Mouse (Mus musculus) heart, adult 2 months (tissue): ENCODE data around the gene Pla1a.

ENCODE experiments used
- CTCF ChIP-seq: fragments of 200-600 bp; IDR thresholded peaks from 2 replicates; pipeline ENCODE4 v1.8.1; 2022; ENCODE audit warnings: antibody characterized with exemption, mild to moderate bottlenecking, moderate library complexity
- EP300 ChIP-seq: fragments of 200-500 bp; IDR thresholded peaks from 2 replicates; pipeline ENCODE4 v1.6.1; 2011; ENCODE audit warnings: low read depth, low read length, control low read depth; ENCODE audit not compliant: insufficient read depth
- POLR2A ChIP-seq: fragments of 200-500 bp; IDR thresholded peaks from 2 replicates; pipeline ENCODE4 v1.6.1; 2011; ENCODE audit warnings: mild to moderate bottlenecking, low read depth, low read length, control low read depth; ENCODE audit not compliant: insufficient read depth

DNA sequence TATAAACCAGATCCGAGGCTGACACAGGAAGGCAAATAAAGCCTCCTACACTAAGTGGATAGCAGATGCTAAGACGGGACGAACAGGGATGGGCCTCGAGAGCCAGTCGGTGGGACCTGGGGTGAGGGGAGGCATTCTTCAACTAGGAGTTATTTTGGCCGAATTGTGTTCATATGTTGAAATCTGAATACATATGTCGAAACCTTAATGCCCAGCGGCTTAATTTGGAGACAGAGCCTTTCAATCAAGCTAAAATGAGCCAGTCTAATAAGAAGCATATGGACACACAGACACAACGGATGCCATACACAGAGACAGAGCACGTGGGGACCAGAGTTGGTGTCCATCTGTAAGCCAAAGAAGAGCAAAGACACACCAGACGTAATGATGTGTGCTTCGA, 15.5 kb upstream of the Pla1a start:
- TF ChIP-seq EP300 (no peak), POLR2A (no peak), CTCF (no peak)
